Mouse (Mus musculus) gastrocnemius, postnatal 10 days (tissue): ENCODE data around the gene Vmn1r67. TPM values are rescaled to one million over a fixed set of nuclear protein-coding genes. Genes with fewer than 3 reads are reported as not detected.

Source experiments
- DNase-seq: peaks from one replicate; pipeline ENCODE4 v3.0.0; 2021; ENCODE audit warnings: mixed read lengths
- long read RNA-seq, 2 experiments: library from polyadenylated mRNA; stranded (forward); transcript quantifications; one replicate each; pipeline ENCODE4 v2.0.0; 2021
- total RNA-seq, 2 experiments: library from RNA; stranded (reverse); gene quantifications; 2 replicates each; pipeline ENCODE4 v1.2.3; 2021

Vmn1r67 gene
- not detected for total RNA-seq
- long read RNA-seq, experiment 1 = 0 reads
- long read RNA-seq, experiment 2 = 0 reads

DNA sequence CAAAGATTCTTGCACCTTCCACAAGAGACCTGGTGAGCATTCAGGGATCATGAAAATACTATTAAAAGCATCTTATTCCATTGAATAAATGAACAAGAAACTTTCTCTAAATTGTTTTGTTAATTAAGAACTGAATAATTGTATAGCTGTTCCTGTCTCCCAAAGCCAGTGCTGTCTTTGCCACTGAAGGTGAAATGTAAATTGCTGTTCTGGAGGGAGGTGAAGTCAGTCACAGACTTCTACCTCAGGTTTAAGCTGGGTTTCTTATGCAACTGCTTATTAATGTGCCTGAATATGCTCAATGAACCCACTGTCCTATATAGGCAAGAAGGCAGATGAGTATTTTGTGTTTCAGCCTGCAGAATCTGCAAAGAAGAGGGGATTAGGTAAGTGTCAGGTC, at the start of gene Vmn1r67:
TSS of gene Vmn1r67 (plus strand) at position 301 of the 400 bp plus-strand sequence.
- DNase-seq = no peak

DNA sequence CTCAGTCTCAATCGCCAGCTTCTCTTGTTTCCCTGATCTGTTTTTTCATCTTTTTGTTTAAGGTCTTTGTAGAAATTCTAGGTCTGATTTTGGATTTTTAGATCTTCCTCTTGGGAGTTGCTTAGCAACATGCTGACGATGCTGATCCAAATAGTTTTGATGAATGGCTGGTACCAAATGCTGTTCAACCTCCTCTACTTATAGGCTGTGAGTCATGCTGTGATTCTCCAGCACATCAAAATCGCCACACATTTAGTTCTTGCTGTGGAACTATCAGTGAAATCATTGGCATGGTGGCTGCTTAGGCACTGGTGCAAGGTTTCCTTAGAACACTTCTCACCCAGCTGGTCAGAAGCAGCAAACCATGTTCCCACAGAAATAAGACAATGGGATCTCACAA, 15.0 kb downstream of the Vmn1r67 start:
- DNase-seq = no peak

DNA sequence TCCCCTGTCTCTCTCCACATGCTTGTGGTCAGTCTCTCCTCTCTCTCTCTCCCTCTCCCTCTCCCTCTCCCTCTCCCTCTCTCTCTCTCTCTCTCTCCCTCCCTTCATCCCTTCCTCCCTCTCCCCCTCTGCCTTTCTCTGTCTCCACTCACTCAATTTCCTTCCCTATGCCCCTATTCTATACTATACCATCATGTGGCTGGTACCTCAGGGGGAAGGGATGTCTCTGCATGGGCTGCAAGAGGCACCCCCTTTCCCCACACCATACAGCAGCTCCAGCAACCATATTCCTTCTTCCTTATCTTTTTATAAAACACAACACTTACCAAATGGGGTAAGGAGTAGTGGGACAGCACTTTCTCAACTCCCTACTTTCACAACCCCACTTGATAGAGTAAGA, 36.7 kb downstream of the Vmn1r67 start:
- no peak for DNase-seq

DNA sequence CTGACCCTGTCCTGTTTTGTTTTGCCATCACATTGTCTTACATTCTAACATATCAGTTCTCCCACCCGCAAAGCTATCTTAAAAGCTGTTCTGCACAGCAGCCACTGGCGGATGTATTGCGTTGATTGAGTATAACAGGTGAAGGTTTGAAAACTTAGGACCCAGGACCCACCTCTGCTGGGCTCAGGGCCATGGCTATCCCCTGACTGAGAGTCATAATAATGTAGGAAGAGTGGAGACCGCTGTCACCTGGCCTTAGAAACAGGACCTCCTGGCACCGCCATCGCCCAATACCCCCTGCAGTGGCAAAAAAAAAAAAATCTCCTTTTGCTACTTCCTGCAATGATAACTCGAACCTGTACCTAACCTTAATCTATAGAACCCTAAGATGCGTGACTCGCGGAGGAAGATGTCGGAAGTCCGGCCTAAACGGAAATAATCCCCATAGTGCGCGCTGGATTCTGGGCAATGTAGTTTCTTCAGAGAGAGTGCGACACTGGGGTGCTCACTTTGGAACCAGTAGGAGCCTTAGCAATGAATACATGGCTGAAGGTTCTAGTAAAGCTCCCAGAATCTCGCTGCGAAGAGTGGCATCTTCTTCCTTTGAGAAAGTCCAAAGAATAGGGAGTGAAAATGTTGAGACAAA, 37.6 kb downstream of the Vmn1r67 start:
- no peak for DNase-seq

DNA sequence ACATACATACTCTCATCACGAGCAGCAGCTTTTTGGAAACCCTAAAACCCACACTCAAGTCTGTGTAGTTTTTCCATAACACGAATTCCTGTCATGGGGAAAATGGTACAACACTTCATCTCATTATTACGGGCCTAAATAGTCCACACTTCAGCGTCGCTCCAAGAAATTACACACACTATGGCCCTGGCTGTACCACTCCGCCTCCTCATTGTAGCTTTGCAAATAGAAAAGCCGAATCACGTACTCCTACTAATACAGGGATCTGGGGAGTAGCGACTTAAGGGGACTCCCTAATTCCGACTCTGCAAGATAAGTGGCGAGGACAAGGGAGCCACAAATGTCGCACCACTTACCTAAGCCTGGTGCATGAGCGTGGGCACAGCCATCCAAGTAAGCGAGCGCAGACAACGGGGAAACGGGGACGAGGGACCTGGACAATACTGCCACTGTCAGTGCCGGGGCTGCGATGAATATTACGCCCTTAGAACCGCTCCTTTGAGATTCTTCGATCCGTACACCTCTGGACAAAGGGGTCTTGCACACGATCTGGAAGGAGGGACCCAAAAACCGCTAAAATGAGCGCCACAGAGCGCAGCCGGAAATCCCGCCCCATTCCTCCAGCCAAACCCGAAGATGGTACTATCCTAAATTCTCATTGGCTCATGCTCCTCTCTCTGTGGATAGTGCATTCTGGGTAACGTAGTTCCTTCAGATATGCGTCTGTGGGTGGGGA, 51.8 kb downstream of the Vmn1r67 start, which contains the start of gene Zik1:
TSS of gene Zik1 (minus strand) at position 609 of the 736 bp plus-strand sequence.
- DNase-seq = peak; percentile 57

DNA sequence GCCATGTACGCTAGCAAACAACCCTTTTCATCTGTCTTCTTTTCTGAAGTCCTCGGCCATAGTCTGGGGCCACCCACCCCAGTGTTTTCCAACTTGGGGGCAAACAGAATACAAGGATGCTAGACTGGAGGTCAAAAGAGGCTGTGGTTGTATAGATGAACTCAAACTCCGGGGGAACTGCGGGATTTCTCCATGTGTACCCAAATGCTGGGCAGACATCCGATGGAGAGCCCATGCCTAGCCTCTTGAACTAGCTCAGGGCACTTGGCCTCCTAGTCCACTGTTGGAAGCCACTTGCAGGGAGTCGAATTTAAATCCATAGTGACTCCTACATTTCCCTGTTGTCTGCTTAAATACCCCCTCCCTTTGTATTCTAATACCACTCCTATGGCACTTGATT, 52.4 kb downstream of the Vmn1r67 start:
- DNase-seq = no peak

Other genes with a start within 250 kb of the Vmn1r67 start
- not detected for gene Vmn1r66, start 165.3 kb upstream of the Vmn1r67 start, total RNA-seq
- 1 to 10 TPM; 2.5 TPM for gene Zik1, start 52.1 kb downstream of the Vmn1r67 start, total RNA-seq
- gene Vmn1r68, start 115.2 kb downstream of the Vmn1r67 start, total RNA-seq = not detected
- gene Vmn1r69, start 170.3 kb downstream of the Vmn1r67 start, total RNA-seq = not detected
- not detected for gene Vmn1r70, start 188.2 kb downstream of the Vmn1r67 start, total RNA-seq
- gene Nlrp4b, start 244.5 kb downstream of the Vmn1r67 start, total RNA-seq = not detected